Mouse (Mus musculus) embryonic facial prominence, embryonic 14.5 days (tissue): ENCODE measurements around the gene Il4ra. TPM values are rescaled to one million over a fixed set of nuclear protein-coding genes. Genes with fewer than 3 reads are reported as not detected.

Experiments used
- ATAC-seq: fragments of 200-750 bp; cut with Nextera tagmentation; 2 replicates; pipeline ENCODE4 v1.8.0; 2017; ENCODE audit warnings: low read depth, moderate number of reproducible peaks, moderate TSS enrichment
- DNase-seq: peaks from one replicate; pipeline ENCODE4 v3.0.0-alpha.2; 2015; ENCODE audit warnings: low spot score
- H3K27ac ChIP-seq: fragments of 300-500 bp; sonication (generic); replicated peaks from 2 replicates; pipeline ENCODE4 v1.5.1; 2014; ENCODE audit warnings: low read depth, mild to moderate bottlenecking, low read length, moderate library complexity
- H3K27me3 ChIP-seq: fragments of 300-500 bp; sonication (generic); replicated peaks from 2 replicates; pipeline ENCODE4 v1.6.1; 2014; ENCODE audit warnings: low read length; ENCODE audit not compliant: control insufficient read depth, insufficient read depth
- H3K36me3 ChIP-seq: fragments of 300-500 bp; sonication (generic); 2 replicates; pipeline ENCODE4 v1.6.1; 2014; ENCODE audit warnings: low read length, mixed read lengths; ENCODE audit not compliant: control insufficient read depth, insufficient read depth
- H3K4me1 ChIP-seq: fragments of 300-500 bp; sonication (generic); 2 replicates; pipeline ENCODE4 v1.6.1; 2014; ENCODE audit warnings: antibody characterized with exemption, low read length; ENCODE audit not compliant: control insufficient read depth, insufficient read depth
- H3K4me2 ChIP-seq: fragments of 300-500 bp; sonication (generic); 2 replicates; pipeline ENCODE4 v1.6.1; 2014; ENCODE audit warnings: low read depth, mild to moderate bottlenecking, low read length, moderate library complexity, mixed read lengths
- H3K4me3 ChIP-seq: fragments of 300-500 bp; sonication (generic); 2 replicates; pipeline ENCODE4 v1.5.1; 2014; ENCODE audit warnings: low read depth, mild to moderate bottlenecking, low read length
- H3K9ac ChIP-seq: fragments of 300-500 bp; sonication (generic); 2 replicates; pipeline ENCODE4 v1.6.1; 2014; ENCODE audit warnings: low read depth, mild to moderate bottlenecking, low read length, moderate library complexity, mixed read lengths
- H3K9me3 ChIP-seq: fragments of 300-500 bp; sonication (generic); 2 replicates; pipeline ENCODE4 v1.6.1; 2016; ENCODE audit warnings: low read length; ENCODE audit not compliant: control insufficient read depth
- WGBS: fragments of 180-500 bp; shearing (Covaris S2); extraction: QIAGEN DNeasy Blood & Tissue Kit; methylation state at CpG from one replicate; pipeline ENCODE4 v1.1.7; 2014; 5-methylcytosine and 5-hydroxymethylcytosine counted together
- polyA plus RNA-seq: library from polyadenylated mRNA; unstranded; fragments of >200 nt; fragmentation: Nextera tagmentation; extraction: Ambion mirVana; gene quantifications from 2 replicates; pipeline ENCODE4 v1.2.1, GENCODE M21; 2014

The Il4ra gene
- polyA plus RNA-seq, 1 experiment from 2014 or later, result 10.2 TPM

DNA sequence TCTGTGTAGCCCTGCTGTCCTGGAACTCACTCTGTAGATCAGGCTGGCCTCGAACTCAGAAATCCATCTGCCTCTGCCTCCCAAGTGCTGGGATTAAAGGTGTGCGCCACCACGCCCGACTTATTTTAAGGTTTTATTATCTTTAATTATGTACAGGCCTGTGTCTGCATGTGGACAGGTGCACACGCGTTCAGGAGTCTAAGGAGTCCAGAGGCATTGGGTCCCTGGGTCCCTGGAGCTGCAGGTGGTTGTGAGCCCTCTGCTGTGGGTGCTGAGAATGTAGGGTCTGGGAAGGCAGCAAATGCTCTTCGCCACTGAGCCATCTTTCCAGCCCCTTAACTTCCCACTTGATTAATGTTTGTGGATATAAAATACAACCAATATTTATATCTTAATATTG lies 63.5 kb downstream of the Il4ra start:
- H3K9me3 ChIP-seq, result no peaks in the 10 kb centered on the region
- H3K27me3 ChIP-seq, result no peaks in the 10 kb centered on the region
- no peaks in the 10 kb centered on the region for H3K36me3 ChIP-seq
- no peak overlapping the region for H3K4me2 ChIP-seq
- no peak overlapping the region for H3K9ac ChIP-seq
- ATAC-seq (no peak), DNase-seq (no peak)
- 87% methylated on average over 7 of the region's 7 CpGs for WGBS
- no peak overlapping the region for H3K4me3 ChIP-seq
- no peak overlapping the region for H3K27ac ChIP-seq
- H3K4me1 ChIP-seq, result no peaks in the 10 kb centered on the region

DNA sequence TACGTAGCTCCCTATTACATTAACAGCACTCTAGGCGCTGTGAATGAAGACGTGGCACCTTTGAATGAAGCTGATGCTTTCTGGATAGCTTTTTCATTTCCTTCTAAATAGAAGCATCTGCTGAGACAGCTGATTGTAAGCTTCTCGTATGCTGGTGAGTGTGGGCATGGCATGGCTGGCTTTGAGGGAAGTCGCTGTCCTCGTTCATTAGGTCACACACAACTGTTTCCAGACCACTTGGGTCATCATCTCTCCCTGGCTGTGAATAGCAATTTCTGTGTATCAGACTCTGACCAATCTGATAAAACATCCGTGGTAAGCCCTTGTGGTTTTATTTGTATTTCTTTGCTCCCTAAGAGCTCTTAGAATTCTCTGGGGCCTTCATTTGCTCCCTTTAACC lies 66.1 kb downstream of the Il4ra start:
- Histone ChIP-seq H3K36me3 (no peaks in the 10 kb centered on the region), H3K4me1 (no peaks in the 10 kb centered on the region), H3K4me2 (no peak overlapping the region), H3K9me3 (no peaks in the 10 kb centered on the region), H3K9ac (no peak overlapping the region), H3K27ac (no peak overlapping the region), H3K4me3 (no peak overlapping the region), H3K27me3 (no peaks in the 10 kb centered on the region)
- ATAC-seq (no peak), DNase-seq (no peak)
- 71% methylated on average over 7 of the region's 7 CpGs for WGBS

GRCm38 (mm10) chr7:125620077-125620476 lies 68.2 kb downstream of the Il4ra start:
- DNase-seq (no peak), ATAC-seq (no peak)
- WGBS, result 70% methylated on average over 4 of the region's 4 CpGs
- Histone ChIP-seq H3K9me3 (no peaks in the 10 kb centered on the region), H3K36me3 (no peaks in the 10 kb centered on the region), H3K4me1 (no peaks in the 10 kb centered on the region), H3K9ac (no peak overlapping the region), H3K4me3 (no peak overlapping the region), H3K4me2 (no peak overlapping the region), H3K27ac (no peak overlapping the region), H3K27me3 (no peaks in the 10 kb centered on the region)

DNA sequence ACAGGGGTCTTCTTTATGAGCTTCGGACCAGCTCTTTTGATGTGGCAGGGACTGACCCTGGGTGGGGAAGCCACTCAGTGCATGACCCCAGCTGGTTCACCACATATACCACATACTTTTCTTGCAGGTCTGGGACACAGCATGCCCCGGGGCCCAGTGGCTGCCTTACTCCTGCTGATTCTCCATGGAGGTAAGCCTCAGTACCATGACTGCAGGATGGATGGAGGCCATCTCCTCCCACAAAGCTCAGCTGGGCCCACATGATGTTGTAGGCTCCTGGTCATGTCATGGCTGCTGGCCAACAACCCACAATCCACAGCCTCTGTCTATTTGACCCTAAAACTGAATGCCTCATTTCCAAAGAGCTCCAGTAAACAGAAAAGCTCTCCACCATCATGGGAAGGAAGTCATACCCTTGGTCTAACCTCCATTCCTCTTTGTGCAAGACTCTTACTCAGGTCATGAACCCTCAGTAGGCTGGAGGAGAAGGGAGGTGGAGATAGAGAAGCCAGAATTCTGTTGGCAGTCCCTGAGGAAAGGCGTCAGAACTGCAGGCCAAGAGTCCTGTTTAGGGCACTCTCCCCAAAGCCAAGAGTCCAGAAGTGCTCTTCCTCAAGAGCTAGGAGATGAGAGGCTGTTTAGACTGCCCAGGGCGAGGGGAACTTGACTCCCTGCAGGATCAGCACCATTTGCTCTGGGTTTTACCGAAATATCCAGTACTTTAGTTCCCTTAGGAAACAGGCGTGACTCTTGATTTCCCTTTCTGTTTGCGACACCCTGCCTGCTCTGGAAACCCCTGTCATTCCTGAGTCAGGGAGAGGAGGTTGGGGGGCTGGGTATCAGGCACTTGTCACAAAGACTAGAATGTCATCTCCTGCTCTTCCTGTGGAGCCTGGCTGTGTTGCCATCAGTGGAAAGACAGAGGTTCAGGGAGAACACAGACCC lies 71.1 kb downstream of the Il4ra start:
- Histone ChIP-seq H3K4me1 (no peaks in the 10 kb centered on the region), H3K27me3 (no peaks in the 10 kb centered on the region), H3K4me2 (no peak overlapping the region), H3K9me3 (no peaks in the 10 kb centered on the region), H3K27ac (no peak overlapping the region), H3K36me3 (no peaks in the 10 kb centered on the region), H3K4me3 (no peak overlapping the region), H3K9ac (no peak overlapping the region)
- WGBS, result 70% methylated on average over 7 of the region's 7 CpGs
- DNase-seq, result no peak
- ATAC-seq, result no peak

GRCm38 (mm10) chr7:125625219-125625618 lies 73.3 kb downstream of the Il4ra start:
- H3K27me3 ChIP-seq, result no peaks in the 10 kb centered on the region
- H3K4me3 ChIP-seq, result no peak overlapping the region
- H3K27ac ChIP-seq, result no peak overlapping the region
- ATAC-seq (no peak), DNase-seq (no peak)
- H3K9ac ChIP-seq, result no peak overlapping the region
- no peaks in the 10 kb centered on the region for H3K9me3 ChIP-seq
- no peak overlapping the region for H3K4me2 ChIP-seq
- WGBS, result 69% methylated on average over 4 of the region's 4 CpGs
- no peaks in the 10 kb centered on the region for H3K4me1 ChIP-seq
- no peaks in the 10 kb centered on the region for H3K36me3 ChIP-seq

DNA sequence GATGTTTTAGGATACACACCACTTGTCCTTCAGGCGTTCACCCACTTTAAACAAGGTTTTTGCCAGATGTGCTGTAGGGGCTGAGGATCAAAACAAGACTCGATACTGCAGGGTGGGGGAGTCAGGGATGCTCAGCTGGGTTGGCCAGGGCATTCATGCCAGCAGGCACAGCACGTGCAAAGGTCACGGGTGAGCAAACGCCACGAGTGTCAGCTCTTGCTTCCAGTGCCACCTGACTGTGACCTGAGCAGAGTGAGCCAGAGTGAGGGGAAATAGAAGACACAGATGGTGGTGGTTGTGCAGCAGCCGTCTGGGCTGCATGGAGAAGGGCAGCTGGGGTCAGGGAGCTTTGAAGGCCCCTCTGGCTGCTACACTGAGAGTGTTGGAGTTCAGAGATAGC lies 73.9 kb downstream of the Il4ra start:
- H3K4me1 ChIP-seq, result no peaks in the 10 kb centered on the region
- no peak overlapping the region for H3K4me2 ChIP-seq
- ATAC-seq (no peak), DNase-seq (no peak)
- no peak overlapping the region for H3K4me3 ChIP-seq
- H3K27me3 ChIP-seq, result no peaks in the 10 kb centered on the region
- WGBS, result 45% methylated on average over 7 of the region's 7 CpGs
- no peak overlapping the region for H3K27ac ChIP-seq
- no peaks in the 10 kb centered on the region for H3K9me3 ChIP-seq
- H3K36me3 ChIP-seq, result no peaks in the 10 kb centered on the region
- no peak overlapping the region for H3K9ac ChIP-seq

Other genes starting within 250 kb of the Il4ra start
- gene Kdm8, start 107.4 kb upstream of the Il4ra start, polyA plus RNA-seq, result 6.9 and 8.7 TPM in 2 replicates
- gene Nsmce1, start 60.5 kb upstream of the Il4ra start, polyA plus RNA-seq, result 115 and 116 TPM in 2 replicates
- gene Il21r, start 51.3 kb downstream of the Il4ra start, polyA plus RNA-seq, result 0.26 and 0.46 TPM in 2 replicates
- 26.0 and 29.8 TPM in 2 replicates for gene Gtf3c1, start 155.7 kb downstream of the Il4ra start, polyA plus RNA-seq
- 9.0 and 9.6 TPM in 2 replicates for gene D430042O09Rik, start 155.8 kb downstream of the Il4ra start, polyA plus RNA-seq